Mouse (Mus musculus): ENCODE measurements at regions not wholly inside any gene's neighbourhood (a gene's known extent, or its start where the extent isn't known, plus 50 kb on each side); places are given as distances from the start of the nearest gene placed in this dataset.

GRCm38 (mm10) chr1:163181851-163182250 lies 96.4 kb upstream of the Mroh9 start:
- TF ChIP-seq POLR2A (IDR thresholded peaks at IDR 0.05; ENCODE audit: borderline replicate concordance, insufficient read depth, low read length) (no peak), CTCF (IDR thresholded peaks at IDR 0.05; ENCODE audit: borderline replicate concordance, insufficient read depth, low read depth, low read length) (no peak)
